14 mouse cellular contexts compared by ENCODE assay signal in the genomic region with DNA sequence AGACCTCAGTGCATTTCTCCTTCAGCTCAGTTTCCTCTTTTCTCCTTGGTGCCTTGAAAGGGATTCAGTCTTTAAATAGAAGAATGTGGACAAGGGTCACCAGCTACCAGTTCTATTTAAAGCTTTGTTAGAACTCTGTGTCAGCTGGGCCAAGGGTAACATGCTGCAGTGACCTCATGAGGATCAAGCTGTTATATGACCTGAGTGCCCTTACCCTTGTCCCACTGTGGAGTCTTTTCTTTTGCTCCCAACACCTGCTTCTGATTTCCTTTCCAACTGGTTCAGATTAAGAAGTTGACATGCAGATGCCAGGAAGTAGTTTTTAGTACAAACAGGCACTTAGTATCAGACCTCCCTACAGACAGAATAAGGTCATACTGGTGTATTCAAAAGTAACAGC. TPM values are rescaled to one million over a fixed set of nuclear protein-coding genes. Genes with fewer than 3 reads are reported as not detected.
DNase-seq lines count a peak whose midpoint lies in the region; ATAC-seq lines count a peak whose summit lies in the region.
"Had no signal": no experiment of that assay in that cellular context is flagged by ENCODE, and none has a peak within 500 bp of the region (broad histone marks: within the 10 kb centered on the region; RNA-seq: fewer than 3 reads in every experiment).

No protein-coding gene starts in this region.

- peaks cover 84% of the 10 kb centered on the region for H3K36me3 ChIP-seq in embryonic facial prominence, embryonic 14.5 days (ENCODE audit: control insufficient read depth, insufficient read depth, low read length)
- peaks cover 16% of the 10 kb centered on the region for H3K36me3 ChIP-seq in intestine, embryonic 15.5 days

- no peak overlapping the region for H3K4me2 ChIP-seq in embryonic facial prominence, embryonic 14.5 days (ENCODE audit: low read depth, low read length)
- no peak overlapping the region for H3K4me2 ChIP-seq in intestine, embryonic 15.5 days (replicated peaks)
- H3K4me2 ChIP-seq: hindbrain, embryonic 14.5 days had no signal

- H3K4me1 ChIP-seq in embryonic facial prominence, embryonic 14.5 days (ENCODE audit: control insufficient read depth, insufficient read depth, low read length), result peaks cover 8% of the 10 kb centered on the region
- no peaks in the 10 kb centered on the region for H3K4me1 ChIP-seq in intestine, embryonic 15.5 days (replicated peaks)

- peak; percentile 93 for DNase-seq in heart, adult 11 months
- no peak for DNase-seq in heart, postnatal 14 days
- peak; percentile 6 for DNase-seq in NIH3T3 (ENCODE audit: low read depth)
- DNase-seq in embryonic facial prominence, embryonic 14.5 days (ENCODE audit: low spot score), result peak; percentile 42
- DNase-seq in lung, postnatal 36 days, result no peak
- no peak for DNase-seq in spleen, adult 18-20 months
- DNase-seq in frontal cortex, adult 2 months (ENCODE audit: extremely low spot score in 1 of 2, low spot score in 1 of 2), result no peak
- DNase-seq: lung, adult 18-20 months had no signal

- H3K27me3 ChIP-seq in embryonic facial prominence, embryonic 14.5 days (replicated peaks; ENCODE audit: control insufficient read depth, insufficient read depth, low read length), result no peaks in the 10 kb centered on the region
- H3K27me3 ChIP-seq in intestine, embryonic 15.5 days (replicated peaks), result no peaks in the 10 kb centered on the region

- H3K27ac ChIP-seq in embryonic facial prominence, embryonic 14.5 days (replicated peaks; ENCODE audit: low read depth, low read length), result no peak overlapping the region
- no peak overlapping the region for H3K27ac ChIP-seq in intestine, embryonic 15.5 days
- H3K27ac ChIP-seq: hindbrain, embryonic 14.5 days had no signal

- 0 out of 2 replicates have a peak, but pooled peaks have one; percentile 50 for ATAC-seq in embryonic facial prominence, embryonic 14.5 days (ENCODE audit: low read depth)
- 0 out of 2 replicates have a peak, but pooled peaks have one; percentile 20 for ATAC-seq in intestine, embryonic 15.5 days

- H3K9ac ChIP-seq in embryonic facial prominence, embryonic 14.5 days (ENCODE audit: low read depth, low read length), result no peak overlapping the region
- no peak overlapping the region for H3K9ac ChIP-seq in intestine, embryonic 15.5 days
- H3K9ac ChIP-seq: hindbrain, embryonic 14.5 days had no signal

- intact Hi-C loops in heart, postnatal 14 days (cut with DNase I), result no loop called here

- H3K9me3 ChIP-seq in embryonic facial prominence, embryonic 14.5 days (ENCODE audit: control insufficient read depth, low read length), result no peaks in the 10 kb centered on the region
- no peaks in the 10 kb centered on the region for H3K9me3 ChIP-seq in intestine, embryonic 15.5 days

- H3K4me3 ChIP-seq in embryonic facial prominence, embryonic 14.5 days (ENCODE audit: low read depth, low read length), result no peak overlapping the region
- no peak overlapping the region for H3K4me3 ChIP-seq in intestine, embryonic 15.5 days (replicated peaks)
- H3K4me3 ChIP-seq: erythroblast, embryonic 14.5 days had no signal

RNA-seq across cellular contexts. Expression of a gene that starts 17.1 kb away (rescaled TPM):
- total RNA-seq in heart, postnatal 14 days (2021), result 1,000 to 10,000 TPM; 1,750 to 1,828 TPM
- polyA plus RNA-seq in embryonic facial prominence, embryonic 14.5 days (2014; fragmentation: Nextera tagmentation; extraction: Ambion mirVana), result 138 and 147 TPM in 2 replicates
- 246 and 269 TPM in 2 replicates for polyA plus RNA-seq in intestine, embryonic 15.5 days (2015; fragmentation: Nextera tagmentation; extraction: Ambion mirVana)
- 101 and 103 TPM in 2 replicates for polyA plus RNA-seq in frontal cortex, adult 2 months (2012; rRNA removed)

RNA-seq across cellular contexts. Expression of a gene that starts 17.2 kb away (rescaled TPM):
- 1,000 to 10,000 TPM; 1,294 to 1,315 TPM for total RNA-seq in heart, postnatal 14 days (2021)
- 120 and 125 TPM in 2 replicates for polyA plus RNA-seq in embryonic facial prominence, embryonic 14.5 days (2014; fragmentation: Nextera tagmentation; extraction: Ambion mirVana)
- 178 and 193 TPM in 2 replicates for polyA plus RNA-seq in intestine, embryonic 15.5 days (2015; fragmentation: Nextera tagmentation; extraction: Ambion mirVana)
- polyA plus RNA-seq in frontal cortex, adult 2 months (2012; rRNA removed), result 67.4 and 74.4 TPM in 2 replicates

RNA-seq across cellular contexts. Expression of a gene that starts 33.4 kb away (rescaled TPM):
- under 1 TPM; 0.14 to 0.29 TPM for total RNA-seq in heart, postnatal 14 days (2021)
- 0.10 TPM in 1 of 2 replicates, not detected in the other for polyA plus RNA-seq in embryonic facial prominence, embryonic 14.5 days (2014; fragmentation: Nextera tagmentation; extraction: Ambion mirVana)
- 0.19 and 0.38 TPM in 2 replicates for polyA plus RNA-seq in intestine, embryonic 15.5 days (2015; fragmentation: Nextera tagmentation; extraction: Ambion mirVana)
- not detected in 2 replicates for polyA plus RNA-seq in frontal cortex, adult 2 months (2012; rRNA removed)
- total RNA-seq: midbrain, postnatal 0 days had no signal
- polyA plus RNA-seq: C2C12; erythroblast, embryonic 14.5 days; hindbrain, embryonic 14.5 days; large intestine, adult 2 months; midbrain, postnatal 0 days had no signal

Comparison
In these comparisons a context has a peak if more than half of its experiments do, and no peak if none do; other contexts are left out.
1. DNase-seq: peak in heart, adult 11 months (single experiment), NIH3T3 (single experiment) and embryonic facial prominence, embryonic 14.5 days (single experiment); none in heart, postnatal 14 days (0 of 2), lung, postnatal 36 days (single experiment), spleen, adult 18-20 months (0 of 2) and frontal cortex, adult 2 months (0 of 2).